Mouse (Mus musculus): Measurements from ENCODE around the gene Bcl6b.

Bcl6b gene

DNA sequence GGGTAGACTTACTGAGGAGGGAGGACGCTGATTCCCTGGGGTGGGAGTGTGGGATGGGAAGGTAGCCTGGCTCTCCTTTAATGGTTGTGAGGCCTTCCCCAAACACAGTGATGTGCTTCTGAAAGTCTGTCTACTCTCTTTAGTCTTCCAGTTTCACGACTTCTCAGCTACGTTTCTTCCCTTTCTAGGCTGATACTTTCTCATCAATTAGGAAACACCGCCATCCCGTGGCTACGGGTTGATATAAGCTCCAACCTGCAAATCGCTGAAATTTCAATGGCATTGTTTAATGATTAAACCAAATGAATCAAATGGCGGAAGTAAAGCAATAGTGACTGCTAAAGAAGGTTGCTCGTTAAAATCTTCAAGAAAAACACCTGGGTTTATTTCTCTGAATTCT lies 16.7 kb downstream of the Bcl6b start:
- ATAC-seq (ENCODE audit: low TSS enrichment) = peak; percentile 53; the same call in 1 of the 2 replicates

DNA sequence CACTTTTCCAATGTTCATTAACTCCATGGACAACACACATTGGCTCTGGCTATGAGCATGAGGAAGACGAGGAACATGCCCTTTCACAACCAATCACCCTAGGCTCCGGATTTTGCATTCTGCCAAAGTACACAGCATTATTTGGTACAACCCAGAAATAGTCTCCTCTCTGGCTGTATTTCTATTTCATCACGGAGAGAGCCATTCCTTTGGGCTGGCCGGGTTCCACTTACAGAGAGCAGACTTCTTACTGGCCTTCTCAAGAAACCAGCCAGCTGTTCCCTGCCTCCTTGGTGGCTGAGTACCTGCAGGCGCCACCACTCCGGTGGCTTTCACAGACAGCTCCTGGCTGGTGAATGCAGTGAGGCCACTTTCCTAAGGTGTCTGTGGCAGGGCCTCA lies 17.2 kb downstream of the Bcl6b start, which contains the start of gene Slc16a11:
Gene Slc16a11, plus strand, starts transcription at position 330 of the 400 bp plus-strand sequence.
- ATAC-seq (ENCODE audit: low TSS enrichment) = no peak

DNA sequence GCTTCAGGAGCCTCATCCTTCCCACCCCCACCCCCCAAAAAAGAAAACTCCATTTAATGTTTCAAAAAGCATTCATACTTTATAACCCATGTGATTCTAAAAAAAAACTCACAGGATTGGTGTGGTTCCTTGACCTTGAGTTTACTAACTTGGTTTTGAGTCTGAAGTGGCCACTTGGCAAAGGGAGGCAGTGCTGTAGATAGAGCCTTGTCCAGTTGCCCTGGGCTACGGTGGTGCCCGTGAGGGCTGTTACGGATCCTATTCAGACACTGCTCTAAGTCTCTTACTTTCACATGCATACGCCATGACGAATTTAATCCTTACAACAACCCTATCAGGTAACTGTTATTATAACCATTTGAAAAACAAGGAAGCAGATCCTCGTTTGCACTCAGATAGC lies 17.6 kb downstream of the Bcl6b start:
- ATAC-seq (ENCODE audit: low TSS enrichment) = no peak

DNA sequence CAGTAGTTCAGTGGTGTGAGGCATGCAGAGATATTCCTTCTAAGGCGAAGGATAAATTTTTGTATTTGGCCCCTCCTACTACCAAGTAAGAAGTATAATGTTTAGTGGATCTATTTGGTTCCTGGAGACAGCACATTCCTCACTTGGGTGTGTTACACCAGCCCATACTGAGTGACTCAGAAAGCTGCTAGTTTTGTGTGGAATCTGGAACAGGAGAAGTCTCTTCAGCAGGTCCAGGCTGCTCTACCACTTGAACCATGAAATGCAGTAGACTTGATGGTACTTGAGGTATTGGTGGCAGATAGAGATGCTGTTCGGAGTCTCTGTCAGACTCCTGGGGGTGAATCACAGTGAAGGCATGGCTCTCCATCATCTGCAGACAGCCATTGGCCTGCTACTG lies 18.9 kb downstream of the Bcl6b start:
- no peak for ATAC-seq (ENCODE audit: low TSS enrichment)

DNA sequence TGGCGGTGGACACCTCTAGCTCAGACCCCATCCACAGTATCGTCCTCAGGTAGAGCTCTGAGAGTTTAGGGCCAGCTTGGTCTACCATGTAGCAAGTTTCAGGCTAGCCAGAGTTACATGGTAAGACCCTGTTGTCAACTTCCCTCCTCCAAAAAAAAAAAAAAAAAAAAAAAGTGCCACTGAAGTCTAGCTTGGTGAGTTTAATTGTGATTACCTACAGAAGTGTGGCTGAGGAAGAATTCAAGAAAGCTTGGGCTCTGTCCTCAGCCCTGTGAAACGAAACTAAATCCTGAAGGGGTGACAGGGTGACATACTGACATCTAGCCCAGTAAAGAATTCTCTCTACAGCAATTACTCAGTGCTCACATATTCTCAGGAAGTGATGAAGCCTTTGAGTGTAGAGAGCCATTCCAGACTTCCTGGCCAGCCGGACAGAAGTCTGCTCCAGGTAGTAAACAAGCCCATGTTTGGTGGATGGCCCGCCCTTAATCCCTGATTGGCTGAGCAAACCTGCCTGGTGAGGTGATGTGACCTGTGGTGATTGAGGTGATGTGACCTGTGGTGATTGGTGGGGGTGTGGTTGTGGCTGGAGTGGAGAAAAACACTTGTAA lies 20.7 kb downstream of the Bcl6b start:
- no peak for ATAC-seq (ENCODE audit: low TSS enrichment)

DNA sequence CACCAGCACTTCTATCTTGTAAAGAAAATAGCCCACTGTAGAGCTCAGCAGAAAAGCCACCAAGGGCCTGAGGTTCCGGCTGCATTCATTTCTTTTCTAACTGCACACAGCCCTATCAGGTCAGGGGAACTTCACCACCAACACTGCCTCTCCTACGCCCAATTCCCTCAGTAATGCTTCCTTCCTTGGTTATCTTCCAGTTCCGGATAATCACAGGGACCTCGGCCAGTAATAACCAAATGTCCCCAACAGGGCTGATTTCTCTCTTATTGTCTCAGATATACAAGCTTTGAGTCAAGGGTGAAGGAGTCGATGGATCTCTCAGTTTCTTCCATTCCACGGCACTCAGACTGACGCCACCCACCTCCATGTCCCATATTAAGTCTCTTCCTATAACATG lies 22.3 kb downstream of the Bcl6b start:
- ATAC-seq (ENCODE audit: low TSS enrichment) = no peak

DNA sequence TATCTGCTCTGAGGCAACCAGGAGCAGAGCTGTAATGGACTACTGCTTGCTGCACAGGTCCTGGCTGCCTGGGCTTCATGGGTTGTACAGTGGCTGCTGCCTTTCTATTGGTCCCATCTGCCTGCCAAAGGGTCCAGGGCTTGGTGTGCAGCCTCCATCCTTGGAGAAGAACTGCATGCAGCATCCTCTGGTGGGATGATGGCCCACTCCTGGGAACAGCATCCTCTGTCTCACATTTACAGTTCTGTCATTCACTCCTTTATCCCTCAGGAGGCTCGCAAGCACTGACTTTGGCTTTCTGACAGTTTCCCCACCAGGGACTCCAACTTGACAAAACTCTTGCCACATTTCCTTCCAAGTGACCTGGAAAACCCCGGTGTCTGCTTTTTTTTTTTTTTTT lies 22.8 kb downstream of the Bcl6b start:
- ATAC-seq (ENCODE audit: low TSS enrichment) = no peak

DNA sequence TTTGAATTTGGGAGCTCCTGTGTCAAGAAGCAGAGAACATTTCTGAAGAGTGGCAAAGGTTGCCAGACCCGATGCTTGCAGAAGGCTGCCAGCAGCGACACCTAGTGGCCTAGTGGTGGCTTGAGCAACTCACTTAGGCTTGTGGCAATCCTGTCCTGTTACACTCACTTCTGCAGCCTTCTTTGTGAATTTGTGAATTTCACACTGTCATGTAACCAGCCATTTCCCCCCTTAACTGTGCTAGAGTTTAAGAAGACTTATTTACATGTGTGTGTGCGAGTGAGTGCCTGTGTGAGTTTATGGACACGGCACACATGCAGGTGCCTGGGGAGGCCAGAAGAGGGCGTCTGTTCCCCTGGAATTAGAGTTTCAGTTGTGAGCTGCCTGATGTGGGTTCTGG lies 27.9 kb downstream of the Bcl6b start:
- peak; percentile 44; the same call in 1 of the 2 replicates for ATAC-seq (ENCODE audit: low TSS enrichment)

DNA sequence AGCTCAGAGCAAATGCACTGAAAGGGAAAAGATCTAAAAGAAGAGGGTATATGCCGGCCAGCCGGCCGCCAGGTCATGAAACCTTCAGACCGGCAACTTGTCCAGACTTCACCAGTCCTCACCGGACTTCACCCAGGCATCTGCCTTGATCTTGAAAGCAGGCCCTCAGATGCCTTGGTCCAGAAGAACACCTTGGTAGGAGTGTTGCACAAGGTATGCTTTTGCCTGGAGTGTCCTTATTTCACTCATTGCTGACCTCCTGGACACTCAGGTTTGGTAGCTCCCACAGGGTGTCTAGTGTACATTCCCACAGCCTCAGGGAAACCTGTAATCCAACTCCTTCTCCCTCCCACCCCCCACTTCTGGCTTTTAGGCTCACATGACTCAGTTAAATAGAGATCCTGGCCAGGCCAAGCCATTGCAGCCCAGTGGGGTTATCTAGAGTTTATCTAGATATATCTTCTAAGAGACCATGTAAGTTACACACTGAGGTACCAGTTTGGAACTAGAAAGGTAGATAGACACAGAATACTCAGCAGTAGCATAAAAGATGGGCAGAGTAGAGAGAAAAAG lies 29.5 kb downstream of the Bcl6b start:
- ATAC-seq (ENCODE audit: low TSS enrichment) = no peak

DNA sequence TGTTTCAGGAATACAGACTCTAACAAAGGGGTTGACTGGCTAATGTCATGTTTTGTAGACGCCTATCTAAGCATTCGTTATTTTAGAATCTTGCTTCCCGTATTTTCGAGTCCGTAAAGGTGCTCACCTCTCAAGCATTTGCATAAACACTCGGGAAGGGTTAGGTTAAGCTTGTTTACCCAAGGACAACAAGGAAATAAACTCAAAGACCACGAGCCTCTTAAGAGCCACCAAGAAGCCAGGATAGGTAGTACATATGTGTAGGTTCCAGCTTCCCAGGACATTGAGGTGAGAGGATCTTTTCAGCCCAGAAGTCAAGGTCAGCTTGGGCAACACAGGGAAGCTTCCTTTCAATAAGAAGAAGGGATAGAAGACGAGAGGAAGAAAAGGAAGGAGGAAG lies 30.5 kb downstream of the Bcl6b start:
- ATAC-seq (ENCODE audit: low TSS enrichment) = no peak

DNA sequence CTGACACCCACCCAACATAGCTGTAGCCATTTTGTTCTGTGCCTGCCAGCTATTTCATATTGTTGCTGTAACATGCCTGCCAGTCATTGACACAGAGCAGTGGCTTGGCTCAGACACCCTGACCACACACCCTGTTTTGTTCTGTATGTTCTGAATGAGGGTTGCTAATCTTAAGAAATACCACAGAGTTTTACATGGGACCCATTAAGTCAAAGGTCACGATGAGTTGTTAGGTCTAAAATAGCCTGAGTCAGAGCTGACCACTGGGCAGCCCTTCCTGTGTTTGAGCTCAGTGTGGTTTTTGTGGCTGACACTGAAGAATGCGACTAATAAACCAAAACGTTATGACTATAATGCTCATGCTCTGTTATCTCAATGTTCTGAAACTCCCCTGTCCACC lies 31.3 kb downstream of the Bcl6b start:
- no peak for ATAC-seq (ENCODE audit: low TSS enrichment)

DNA sequence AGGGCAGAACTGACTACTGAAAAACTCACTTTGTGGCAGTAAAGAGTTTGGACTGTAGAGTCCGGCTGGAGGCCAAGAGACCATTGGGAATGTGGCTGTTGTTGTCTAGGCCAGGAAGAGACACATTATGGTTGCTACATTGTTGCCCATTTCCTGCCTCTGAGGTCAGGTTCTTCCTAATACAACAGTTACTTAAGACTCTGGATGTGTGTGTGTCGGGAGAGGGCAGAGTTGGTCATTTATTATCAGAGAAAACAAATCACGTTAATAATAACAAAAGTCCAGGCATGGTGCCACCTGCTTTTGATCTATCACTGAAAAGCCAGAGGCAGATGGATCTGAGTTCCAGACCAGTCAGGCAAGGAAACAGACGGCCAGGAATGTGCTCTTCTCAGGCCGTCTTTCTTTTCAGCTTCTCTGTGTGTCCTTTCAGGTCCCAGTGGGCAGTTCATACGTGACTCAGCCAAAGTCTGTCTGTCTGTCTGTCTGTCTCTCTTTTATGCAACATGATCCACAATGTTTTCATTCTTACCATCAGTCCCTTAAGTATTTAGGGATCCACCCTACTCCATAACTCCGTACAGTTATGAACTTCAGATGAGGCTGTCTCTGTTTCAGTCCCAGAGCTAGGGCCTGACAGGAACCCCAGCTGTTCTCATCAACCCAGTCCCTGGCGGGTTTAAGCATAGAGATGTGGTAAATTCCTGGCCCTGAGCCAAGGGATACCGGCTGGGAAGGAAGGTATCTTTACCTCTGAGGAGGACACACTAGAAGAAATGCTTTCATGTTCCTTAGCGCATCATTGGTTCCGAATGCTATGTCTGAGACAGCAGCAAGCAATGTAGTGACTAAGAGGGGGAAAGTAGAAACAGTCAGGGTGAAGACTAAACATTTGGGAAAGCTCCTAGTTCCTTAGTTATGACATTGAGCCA lies 36.0 kb downstream of the Bcl6b start:
- no peak for ATAC-seq (ENCODE audit: low TSS enrichment)

DNA sequence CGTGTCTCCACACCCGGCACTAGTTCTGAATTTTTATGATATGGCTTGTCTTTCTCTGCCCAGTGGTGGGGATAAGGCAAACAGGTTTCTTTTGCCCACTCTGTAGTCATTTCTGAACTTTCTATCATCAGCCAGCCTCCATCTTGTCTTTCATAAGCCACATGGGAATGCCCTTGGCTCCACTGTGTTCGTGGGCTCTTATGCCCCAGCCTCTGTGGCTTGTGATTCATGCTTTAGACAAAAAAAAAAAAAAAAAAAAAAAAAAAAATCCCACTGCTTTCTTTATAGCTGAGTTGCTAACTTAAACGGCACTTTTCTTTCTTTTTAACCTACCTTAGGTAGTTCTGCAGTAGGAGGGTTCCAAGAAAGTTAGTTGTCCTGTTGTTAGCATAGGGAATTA lies 37.4 kb downstream of the Bcl6b start:
- ATAC-seq (ENCODE audit: low TSS enrichment) = no peak

DNA sequence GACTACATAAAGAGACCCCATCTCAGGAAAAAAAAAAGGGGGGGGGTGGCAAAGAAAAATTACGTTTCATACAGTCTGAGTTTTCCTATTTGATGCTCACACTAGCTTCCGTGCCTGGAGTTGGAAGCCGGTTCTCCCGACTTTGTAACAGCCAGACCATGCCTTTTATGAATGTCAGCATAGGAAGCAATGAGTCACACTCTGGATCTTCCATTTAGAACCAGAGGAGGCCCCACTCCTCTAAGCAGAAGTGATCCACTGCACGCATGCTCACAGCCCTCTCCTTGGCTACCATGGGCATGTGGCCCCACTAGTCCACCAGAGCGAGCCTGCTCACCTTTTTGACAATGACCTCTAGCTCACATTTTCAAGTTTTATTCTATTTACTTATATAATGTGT lies 38.4 kb downstream of the Bcl6b start:
- ATAC-seq (ENCODE audit: low TSS enrichment) = no peak

DNA sequence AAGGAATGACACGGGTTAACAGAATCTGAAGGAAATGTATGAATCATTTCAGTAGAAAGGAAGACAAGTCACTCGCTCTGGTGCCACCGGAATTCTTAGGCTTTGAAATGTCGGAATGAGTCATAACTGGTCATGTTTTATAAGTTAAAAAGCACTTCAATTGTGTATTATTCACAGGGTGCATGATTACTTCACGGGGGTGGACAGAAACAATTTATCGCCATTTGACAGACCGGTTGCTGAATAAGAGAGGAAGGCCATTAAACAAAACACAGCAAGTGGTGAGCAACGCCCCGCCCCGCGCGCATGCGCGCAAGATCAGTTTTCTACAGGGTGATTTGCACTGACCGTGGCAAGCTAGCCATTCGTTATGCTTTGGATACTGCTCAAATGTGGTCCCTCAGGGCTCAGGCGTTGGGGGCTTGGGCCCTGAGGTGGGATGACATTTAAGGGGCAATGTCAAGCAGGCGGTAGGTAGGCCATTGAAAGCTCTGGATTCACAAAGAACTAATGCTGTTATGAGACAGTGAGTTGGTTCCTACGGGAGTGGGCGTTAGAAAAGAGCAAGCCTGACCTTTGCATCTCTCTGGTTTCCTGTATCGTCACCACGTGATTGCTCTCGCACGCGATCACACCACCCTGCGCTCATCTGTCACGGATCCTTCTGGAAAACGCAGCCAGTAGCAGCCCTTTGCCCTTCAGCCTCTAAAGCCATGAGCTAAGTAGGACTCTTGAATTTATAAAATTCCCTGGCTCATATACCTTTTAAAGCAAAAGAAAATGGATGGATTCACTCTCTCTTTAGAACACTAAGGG lies 40.1 kb downstream of the Bcl6b start:
- ATAC-seq (ENCODE audit: low TSS enrichment) = no peak

DNA sequence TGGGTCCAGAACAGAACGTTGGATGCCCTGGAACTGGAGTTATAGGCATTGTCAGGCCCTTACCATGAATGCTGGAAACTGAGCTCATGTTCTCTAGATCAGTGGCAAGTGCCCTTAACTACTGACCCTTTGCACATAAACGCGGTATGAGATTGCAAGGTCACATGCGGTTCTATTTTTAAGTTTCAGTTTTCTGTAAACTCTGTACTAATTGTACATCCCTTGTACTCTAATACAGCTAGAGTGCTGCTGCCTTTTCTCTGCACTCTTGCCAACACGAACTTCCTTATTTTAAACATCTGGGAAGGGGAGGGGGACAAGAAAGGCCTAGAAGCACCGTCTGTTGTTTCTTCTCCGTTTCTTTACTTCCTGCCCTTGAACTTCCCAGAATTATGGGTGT lies 44.5 kb downstream of the Bcl6b start:
- no peak for ATAC-seq (ENCODE audit: low TSS enrichment)

DNA sequence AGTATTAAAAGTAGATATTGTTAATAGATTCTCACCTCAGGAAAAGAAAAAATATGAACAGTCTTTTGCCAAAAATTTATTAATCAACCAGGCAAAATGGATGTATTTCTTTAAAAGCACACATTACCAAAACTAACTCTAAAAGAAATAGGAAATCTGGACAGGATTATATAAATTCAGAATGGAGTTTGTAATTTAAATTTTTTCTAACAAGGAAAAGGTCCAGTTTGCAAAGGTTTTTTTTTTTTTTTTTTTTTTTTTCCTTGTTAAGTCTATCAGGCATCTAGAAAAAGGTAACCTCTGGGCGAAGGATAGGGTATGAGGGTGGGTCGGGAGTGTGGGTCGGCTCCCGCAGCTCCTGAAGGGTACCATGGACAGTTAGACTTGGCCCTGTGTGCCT lies 49.1 kb downstream of the Bcl6b start:
- ATAC-seq (ENCODE audit: low TSS enrichment) = no peak

DNA sequence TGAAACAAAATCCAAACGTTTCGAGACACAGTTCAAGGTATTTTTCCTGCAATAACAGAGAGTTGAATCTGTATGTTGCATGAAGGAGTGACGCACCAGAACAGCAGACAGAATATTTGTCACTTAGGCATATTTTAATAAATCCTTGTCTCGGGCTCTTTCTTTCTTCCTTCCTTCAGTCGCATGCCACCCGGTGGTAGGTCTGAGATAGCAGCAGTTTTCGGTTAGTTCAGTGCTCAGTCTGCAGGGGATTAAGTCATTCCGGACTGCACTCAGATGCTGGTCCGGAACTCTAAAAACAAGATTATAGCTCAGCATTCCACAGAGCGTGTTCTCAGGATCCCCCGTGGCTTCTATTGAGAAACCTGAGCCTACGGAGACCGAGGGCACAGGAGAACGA lies 50.2 kb downstream of the Bcl6b start:
- peak; percentile 70; the same call in 1 of the 2 replicates for ATAC-seq (ENCODE audit: low TSS enrichment)

DNA sequence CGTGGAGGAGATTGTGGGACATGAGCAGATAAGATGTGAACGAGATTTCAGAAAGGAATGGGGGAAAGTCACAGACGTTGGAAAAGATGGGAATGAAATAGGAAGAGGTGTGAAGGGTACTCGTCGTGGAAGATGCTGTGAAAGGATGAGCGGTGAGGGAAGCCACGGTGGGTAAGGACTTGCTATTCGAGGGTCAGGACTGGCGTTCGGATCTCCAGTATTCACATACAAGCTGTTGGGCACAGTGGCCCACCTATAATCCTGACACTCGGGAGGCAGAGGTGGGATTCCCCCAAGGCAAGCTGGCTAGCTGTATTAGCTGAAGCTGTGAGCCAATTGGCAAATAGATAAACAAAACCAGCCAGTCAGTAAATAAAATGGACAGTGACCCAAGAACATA lies 50.8 kb downstream of the Bcl6b start:
- ATAC-seq (ENCODE audit: low TSS enrichment) = no peak

DNA sequence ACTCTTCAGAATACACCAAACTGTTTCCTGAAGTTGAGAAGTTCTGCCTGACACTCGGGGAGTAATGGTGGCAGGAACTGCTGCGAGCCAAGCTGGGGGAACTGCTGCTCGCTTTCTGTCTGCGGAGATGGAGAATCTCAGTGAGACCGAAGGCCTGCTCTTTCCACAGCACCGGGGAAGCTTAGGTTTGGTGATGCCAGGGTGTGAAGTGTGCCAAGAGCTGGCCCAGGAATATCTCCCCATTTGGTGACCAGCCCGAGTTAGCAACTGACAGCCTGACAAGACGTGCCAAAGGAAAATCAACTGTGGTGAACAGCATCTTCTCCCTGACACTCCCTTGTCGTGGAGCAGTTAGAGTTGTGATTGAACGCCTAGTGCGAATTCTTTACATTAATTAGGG lies 51.3 kb downstream of the Bcl6b start:
- no peak for ATAC-seq (ENCODE audit: low TSS enrichment)

DNA sequence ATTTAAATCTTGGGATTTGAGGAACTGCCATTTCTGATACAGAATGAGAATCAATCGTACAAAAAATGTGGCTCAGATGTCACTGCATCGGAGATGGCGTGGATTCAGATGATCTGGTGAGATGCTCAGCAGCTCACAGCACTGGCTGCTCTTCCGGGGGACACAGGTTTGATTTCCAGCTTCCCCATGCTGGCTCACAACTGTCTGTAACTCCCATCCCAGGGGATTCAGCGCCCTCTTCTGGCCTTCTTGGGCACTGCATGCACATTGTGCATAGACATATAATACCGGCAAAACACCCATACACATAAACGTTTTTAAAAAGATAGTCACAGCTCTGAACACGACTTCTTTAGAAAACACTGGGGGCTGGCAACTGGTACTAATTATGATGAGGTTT lies 52.0 kb downstream of the Bcl6b start:
- ATAC-seq (ENCODE audit: low TSS enrichment) = no peak

DNA sequence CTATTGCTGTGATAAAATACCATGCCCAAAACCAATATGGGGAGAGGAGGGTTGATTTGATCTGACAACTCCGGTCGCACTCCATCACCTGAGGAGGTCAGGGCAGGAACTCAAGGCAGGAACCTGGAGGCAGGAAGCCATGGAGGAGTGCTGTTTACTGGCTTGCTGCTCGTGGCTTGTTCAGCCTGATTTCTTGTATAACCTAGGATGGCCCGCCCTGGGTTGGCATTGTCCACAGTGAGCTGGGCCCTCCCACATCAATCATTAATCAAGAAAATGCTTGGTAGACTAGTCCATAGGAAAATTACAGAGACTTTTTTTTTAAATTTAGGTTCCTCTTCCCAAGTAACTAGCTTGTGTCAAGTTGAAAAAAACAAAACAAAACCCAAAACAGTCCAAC lies 55.1 kb downstream of the Bcl6b start:
- no peak for ATAC-seq (ENCODE audit: low TSS enrichment)

Data from frontal cortex, adult (tissue).